40 mouse cellular contexts compared by ENCODE assay signal in the genomic region with DNA sequence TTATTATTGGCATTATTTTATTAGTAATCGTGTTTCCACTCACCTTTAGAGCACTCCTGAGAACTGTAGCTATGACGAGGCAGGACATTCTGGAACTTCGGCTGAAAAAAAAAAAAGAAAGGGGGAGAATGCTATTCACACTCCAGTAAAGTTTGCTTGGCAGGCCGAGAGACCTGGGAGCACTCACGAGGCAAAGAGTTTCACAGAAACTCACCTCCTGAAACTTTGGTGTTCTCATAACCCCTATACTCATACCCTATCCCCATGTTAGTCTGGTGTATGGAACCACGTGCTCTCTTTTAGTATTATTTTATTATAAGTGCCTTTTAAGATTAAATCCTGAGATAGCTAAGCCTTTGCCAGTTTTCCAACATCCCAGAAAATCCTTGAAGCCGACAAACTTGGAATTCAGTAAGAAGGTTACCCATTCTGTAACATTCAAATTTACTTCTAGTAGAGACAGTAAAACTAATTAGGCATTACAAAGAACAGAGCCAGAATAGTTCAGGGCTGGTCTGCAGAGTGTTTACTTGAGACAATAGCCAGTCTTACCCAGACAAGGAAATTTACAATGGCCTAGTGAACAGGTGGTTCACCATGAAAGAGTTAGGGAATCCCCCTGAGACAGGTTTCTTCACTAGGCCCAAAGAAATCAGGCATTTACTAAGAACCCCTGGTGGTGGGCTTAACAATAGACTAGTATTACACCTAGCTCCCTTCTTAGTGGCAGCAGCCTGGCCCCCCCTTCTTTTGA. TPM values are rescaled to one million over a fixed set of nuclear protein-coding genes. Genes with fewer than 3 reads are reported as not detected.
"Had no signal": no experiment of that assay in that cellular context is flagged by ENCODE, and none has a peak within 500 bp of the region (broad histone marks: within the 10 kb centered on the region; RNA-seq: fewer than 3 reads in every experiment).

No protein-coding gene starts in this region.

RNA-seq across cellular contexts. Expression of a gene that starts 19.1 kb away (rescaled TPM):
- total RNA-seq: heart, postnatal 10 days; heart, postnatal 14 days; heart, postnatal 25 days; heart, postnatal 36 days; heart, postnatal 4 days; hematopoietic stem cell, adult 5-6 weeks; hindbrain, postnatal 0 days; layer of hippocampus, adult 18-20 months; layer of hippocampus, adult 2 months; layer of hippocampus, adult 8-10 months; layer of hippocampus, postnatal 10 days; layer of hippocampus, postnatal 14 days; layer of hippocampus, postnatal 25 days; layer of hippocampus, postnatal 36 days; left cerebral cortex, adult 18-20 months; left cerebral cortex, adult 2 months; left cerebral cortex, adult 8-10 months had no signal
- polyA plus RNA-seq: heart, embryonic 13.5 days; heart, embryonic 14.5 days; heart, embryonic 15.5 days; heart, embryonic 16.5 days; heart, postnatal 0 days; hindbrain, embryonic 10.5 days; hindbrain, embryonic 11.5 days; hindbrain, embryonic 12.5 days; hindbrain, embryonic 13.5 days; hindbrain, embryonic 14.5 days; hindbrain, embryonic 15.5 days; hindbrain, embryonic 16.5 days; hindbrain, postnatal 0 days; inflammation-experienced regulatory T-cells, adult 6 months; intestine, embryonic 14.5 days; intestine, embryonic 15.5 days; intestine, embryonic 16.5 days; intestine, postnatal 0 days; kidney, adult 2 months; kidney, embryonic 14.5 days; kidney, embryonic 15.5 days; kidney, embryonic 16.5 days; kidney, postnatal 0 days; large intestine, adult 2 months had no signal

RNA-seq across cellular contexts. Expression of a gene that starts 45.0 kb away (rescaled TPM):
- total RNA-seq: heart, postnatal 10 days; heart, postnatal 14 days; heart, postnatal 25 days; heart, postnatal 36 days; heart, postnatal 4 days; hematopoietic stem cell, adult 5-6 weeks; hindbrain, postnatal 0 days; layer of hippocampus, adult 18-20 months; layer of hippocampus, adult 2 months; layer of hippocampus, adult 8-10 months; layer of hippocampus, postnatal 10 days; layer of hippocampus, postnatal 14 days; layer of hippocampus, postnatal 25 days; layer of hippocampus, postnatal 36 days; left cerebral cortex, adult 18-20 months; left cerebral cortex, adult 2 months; left cerebral cortex, adult 8-10 months had no signal
- polyA plus RNA-seq: heart, embryonic 13.5 days; heart, embryonic 14.5 days; heart, embryonic 15.5 days; heart, embryonic 16.5 days; heart, postnatal 0 days; hindbrain, embryonic 10.5 days; hindbrain, embryonic 11.5 days; hindbrain, embryonic 12.5 days; hindbrain, embryonic 13.5 days; hindbrain, embryonic 14.5 days; hindbrain, embryonic 15.5 days; hindbrain, embryonic 16.5 days; hindbrain, postnatal 0 days; inflammation-experienced regulatory T-cells, adult 6 months; intestine, embryonic 14.5 days; intestine, embryonic 15.5 days; intestine, embryonic 16.5 days; intestine, postnatal 0 days; kidney, adult 2 months; kidney, embryonic 14.5 days; kidney, embryonic 15.5 days; kidney, embryonic 16.5 days; kidney, postnatal 0 days; large intestine, adult 2 months had no signal
